Mouse (Mus musculus) monocyte, adult 59 days (primary cell): Measurements from ENCODE around the gene Phka1. TPM values are rescaled to one million over a fixed set of nuclear protein-coding genes. Genes with fewer than 3 reads are reported as not detected.

Experiments
- total RNA-seq, 2 experiments: library from RNA; stranded (reverse); gene quantifications; one replicate each; pipeline ENCODE4 v1.2.4; 2023

Phka1 gene
- total RNA-seq = 1 to 10 TPM; 7.1 to 8.9 TPM

GRCm38 (mm10) chrX:102643823-102644572, at the start of gene Phka1:
TSS of gene Phka1 (minus strand) at chrX:102644246.

GRCm38 (mm10) chrX:102686872-102687271, 42.8 kb upstream of the Phka1 start, which contains the start of gene Gm3880:
TSS of gene Gm3880 (minus strand) at chrX:102686972.

DNA sequence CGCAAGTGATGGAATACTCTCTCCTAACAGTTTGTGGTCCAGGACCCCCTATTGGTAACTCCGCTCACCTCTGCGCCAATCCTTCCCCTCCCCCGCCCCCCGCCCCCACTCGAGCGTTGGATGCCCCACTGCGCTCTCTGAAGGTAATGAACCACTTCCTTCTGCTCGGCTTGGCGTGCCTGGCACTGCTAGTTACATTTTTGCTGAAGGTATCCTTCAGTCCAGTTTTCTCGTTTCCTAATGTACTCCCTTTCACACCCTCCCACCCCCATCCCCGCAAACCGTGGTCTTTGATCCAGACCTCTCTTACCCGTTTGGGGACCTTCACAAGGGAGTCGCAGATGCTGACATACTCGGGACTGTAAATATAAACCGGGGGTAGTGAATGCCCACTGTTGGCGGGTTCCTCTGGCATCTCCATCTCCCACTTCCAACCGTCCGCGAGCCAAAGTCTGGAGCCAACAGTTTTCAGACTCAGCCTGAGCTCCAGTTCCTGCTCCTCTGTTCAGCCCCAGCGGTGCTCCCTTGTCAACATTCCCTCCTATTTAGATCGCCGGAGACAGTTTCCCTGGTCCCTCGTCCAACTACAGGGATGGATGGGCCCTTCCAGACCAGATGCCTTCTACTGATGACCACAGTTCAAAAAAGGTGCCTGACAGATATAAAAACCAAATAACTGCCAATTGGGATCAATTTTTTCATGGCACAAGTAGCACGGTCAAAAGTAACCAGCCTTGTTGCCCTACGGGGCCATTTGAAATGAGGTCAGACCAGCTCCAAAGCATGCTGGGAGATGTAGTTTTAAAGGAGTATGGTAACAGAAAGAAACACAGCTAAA, 139.2 kb downstream of the Phka1 start, which contains the start of gene Hdac8:
TSS of gene Hdac8 (minus strand) at position 716 of the 838 bp plus-strand sequence.

Other genes with a start within 250 kb of the Phka1 start
- gene Hdac8, start 138.9 kb downstream of the Phka1 start, total RNA-seq = 10 to 100 TPM in 1 of 2 experiments, 1 to 10 TPM in 1; 8.9 to 11.6 TPM
- not detected for gene Gm3880, start 42.7 kb upstream of the Phka1 start, total RNA-seq
- gene Gm9112, start 63.4 kb upstream of the Phka1 start, total RNA-seq = not detected
- not detected for gene Dmrtc1b, start 63.6 kb upstream of the Phka1 start, total RNA-seq
- not detected for gene Dmrtc1c1, start 158.7 kb upstream of the Phka1 start, total RNA-seq
- not detected for gene Dmrtc1c2, start 210.4 kb upstream of the Phka1 start, total RNA-seq
- gene 1700031F05Rik, start 223.7 kb upstream of the Phka1 start, total RNA-seq = not detected